40 mouse cellular contexts compared by ENCODE assay signal in the genomic region with DNA sequence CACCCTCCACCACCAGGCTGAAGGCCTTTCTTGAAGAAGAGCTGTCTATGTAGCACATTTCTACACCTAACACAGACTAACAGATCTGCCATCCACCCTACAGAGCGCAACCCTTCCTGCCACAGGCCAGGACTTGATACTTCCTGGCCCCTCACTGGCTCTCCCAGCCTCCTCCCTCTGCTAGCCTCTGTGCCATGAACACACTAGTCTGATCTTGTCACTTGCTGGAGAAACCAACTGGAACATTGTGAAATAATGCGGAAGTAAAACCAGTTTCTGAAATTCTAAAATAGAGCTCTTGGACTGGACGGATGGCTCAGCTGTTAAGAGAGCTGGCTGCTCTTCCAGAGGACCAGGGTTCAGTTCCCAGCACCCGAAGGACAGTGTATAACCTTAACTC. TPM values are rescaled to one million over a fixed set of nuclear protein-coding genes. Genes with fewer than 3 reads are reported as not detected.
A peak's percentile ranks its signal among the peaks of the same experiment; 100 is the strongest.
DNase-seq lines count a peak whose midpoint lies in the region; ATAC-seq and TF ChIP-seq lines count a peak whose summit lies in the region.
"Had no signal": no experiment of that assay in that cellular context is flagged by ENCODE, and none has a peak within 500 bp of the region (broad histone marks: within the 10 kb centered on the region; RNA-seq: fewer than 3 reads in every experiment).

No protein-coding gene starts in this region.

- H3K27ac ChIP-seq in macrophage: peak overlapping the region; percentile 29
- H3K27ac ChIP-seq in stomach, postnatal 0 days (replicated peaks): peak overlapping the region; percentile 69; the same call in 1 of the 2 replicates
- H3K27ac ChIP-seq in forebrain, embryonic 13.5 days: no peak overlapping the region
- H3K27ac ChIP-seq: embryonic facial prominence, embryonic 13.5 days; forebrain, embryonic 12.5 days; heart, adult 2 months; hindbrain, embryonic 14.5 days; limb, embryonic 12.5 days; liver, embryonic 12.5 days; midbrain, embryonic 12.5 days; neural tube, embryonic 15.5 days; stomach, embryonic 15.5 days had no signal

- DNase-seq in urinary bladder, postnatal 14 days (ENCODE audit: low spot score): peak; percentile 25
- DNase-seq in urinary bladder, adult 2 months (ENCODE audit: low spot score): no peak
- DNase-seq in stomach, postnatal 0 days (ENCODE audit: low spot score): no peak
- no peak for DNase-seq in yolk sac, embryonic 10.5 days (ENCODE audit: low spot score)
- no peak for DNase-seq in lung, adult 2 months
- DNase-seq: adrenal gland, postnatal 10 days; cerebellum, adult 8-10 months; cerebellum, postnatal 36 days; embryo, embryonic 11 days; gastrocnemius, postnatal 10 days; heart, adult 2 months; kidney, postnatal 14 days; liver, postnatal 0 days; retina, postnatal 1 day; right cerebral cortex, postnatal 14 days; thymus, adult 18-20 months; thymus, postnatal 25 days had no signal

- no peak overlapping the region for H3K9ac ChIP-seq in stomach, postnatal 0 days (ENCODE audit: low read length)
- H3K9ac ChIP-seq in forebrain, embryonic 13.5 days: no peak overlapping the region
- H3K9ac ChIP-seq: embryonic facial prominence, embryonic 13.5 days; forebrain, embryonic 12.5 days; heart, embryonic 12.5 days; hindbrain, embryonic 14.5 days; limb, embryonic 12.5 days; liver, embryonic 12.5 days; liver, postnatal 0 days; midbrain, embryonic 12.5 days; neural tube, embryonic 15.5 days; stomach, embryonic 15.5 days had no signal

- no peak overlapping the region for H3K4me2 ChIP-seq in stomach, postnatal 0 days (replicated peaks; ENCODE audit: low read depth)
- H3K4me2 ChIP-seq in forebrain, embryonic 13.5 days: no peak overlapping the region
- H3K4me2 ChIP-seq: embryonic facial prominence, embryonic 13.5 days; forebrain, embryonic 12.5 days; heart, embryonic 12.5 days; hindbrain, embryonic 14.5 days; limb, embryonic 12.5 days; liver, embryonic 12.5 days; midbrain, embryonic 12.5 days; neural tube, embryonic 15.5 days; stomach, embryonic 15.5 days had no signal

- WGBS in macrophage (ENCODE audit: missing documents): 42% methylated on average over 4 of the region's 4 CpGs
- 73% methylated on average over 4 of the region's 4 CpGs for WGBS in stomach, postnatal 0 days
- WGBS in forebrain, embryonic 13.5 days: 94% methylated on average over 4 of the region's 4 CpGs
- WGBS in lung, adult 2 months: 85% methylated on average over 4 of the region's 4 CpGs

- H3K9me3 ChIP-seq in stomach, postnatal 0 days (ENCODE audit: control insufficient read depth, low read length): no peaks in the 10 kb centered on the region
- no peaks in the 10 kb centered on the region for H3K9me3 ChIP-seq in forebrain, embryonic 13.5 days (replicated peaks)
- H3K9me3 ChIP-seq: embryonic facial prominence, embryonic 13.5 days; forebrain, embryonic 12.5 days; G1E; limb, embryonic 12.5 days; liver, embryonic 12.5 days; midbrain, embryonic 12.5 days; neural tube, embryonic 15.5 days; stomach, embryonic 15.5 days had no signal

- H3K79me2 ChIP-seq in macrophage (ENCODE audit: inconsistent target): no peaks in the 10 kb centered on the region

- H3K4me1 ChIP-seq in stomach, postnatal 0 days (replicated peaks; ENCODE audit: control insufficient read depth, insufficient read depth): no peaks in the 10 kb centered on the region
- no peaks in the 10 kb centered on the region for H3K4me1 ChIP-seq in forebrain, embryonic 13.5 days
- H3K4me1 ChIP-seq in lung, adult 2 months (ENCODE audit: control insufficient read depth, insufficient read depth, low read length): no peaks in the 10 kb centered on the region
- H3K4me1 ChIP-seq: forebrain, embryonic 12.5 days; heart, embryonic 12.5 days; limb, embryonic 12.5 days; midbrain, embryonic 12.5 days; neural tube, embryonic 15.5 days; stomach, embryonic 15.5 days had no signal

- H3K4me3 ChIP-seq in macrophage (ENCODE audit: inconsistent target): no peak overlapping the region
- no peak overlapping the region for H3K4me3 ChIP-seq in stomach, postnatal 0 days (ENCODE audit: low read depth, low read length)
- H3K4me3 ChIP-seq in forebrain, embryonic 13.5 days: no peak overlapping the region
- H3K4me3 ChIP-seq in lung, adult 2 months (replicated peaks; ENCODE audit: extremely low read depth, low read depth, low read length): no peak overlapping the region
- H3K4me3 ChIP-seq: embryonic facial prominence, embryonic 13.5 days; erythroblast, embryonic 14.5 days; forebrain, embryonic 12.5 days; heart, adult 2 months; heart, embryonic 12.5 days; limb, embryonic 12.5 days; liver, embryonic 12.5 days; megakaryocyte, embryonic 14.5 days; midbrain, embryonic 12.5 days; neural tube, embryonic 15.5 days; stomach, embryonic 15.5 days had no signal

- TF ChIP-seq CTCF in stomach, postnatal 0 days (IDR thresholded peaks at IDR 0.05; ENCODE audit: low read depth): no peak
- TF ChIP-seq CTCF in lung, adult 2 months (IDR thresholded peaks at IDR 0.05; ENCODE audit: insufficient read depth, low read length): no peak

- H3K36me3 ChIP-seq in macrophage (ENCODE audit: inconsistent target): 0 out of 2 replicates have a peak, but pooled peaks cover 6% of the 10 kb centered on the region
- H3K36me3 ChIP-seq in stomach, postnatal 0 days (ENCODE audit: control insufficient read depth, insufficient read depth, low read length): no peaks in the 10 kb centered on the region
- peaks cover 16% of the 10 kb centered on the region for H3K36me3 ChIP-seq in forebrain, embryonic 13.5 days (ENCODE audit: poor library complexity, severe bottlenecking)
- H3K36me3 ChIP-seq: stomach, embryonic 15.5 days had no signal

- ATAC-seq in common myeloid progenitor, adult 5-6 weeks (replicated peaks; ENCODE audit: low read depth, poor library complexity, severe bottlenecking): 0 out of 2 replicates have a peak, but pooled peaks have one; percentile 39
- ATAC-seq in stomach, postnatal 0 days (ENCODE audit: low FRiP score, low TSS enrichment): 0 out of 2 replicates have a peak, but pooled peaks have one; percentile 29
- no peak for ATAC-seq in forebrain, embryonic 13.5 days
- ATAC-seq: intestine, postnatal 0 days; liver, embryonic 12.5 days; liver, postnatal 0 days; lung, postnatal 0 days; Patski had no signal

- H3K27me3 ChIP-seq in stomach, postnatal 0 days (ENCODE audit: control insufficient read depth, insufficient read depth, low read length): no peaks in the 10 kb centered on the region
- H3K27me3 ChIP-seq in forebrain, embryonic 13.5 days: no peaks in the 10 kb centered on the region; the same call in 1 of the 2 replicates
- H3K27me3 ChIP-seq: embryonic facial prominence, embryonic 13.5 days; forebrain, embryonic 12.5 days; heart, embryonic 12.5 days; limb, embryonic 12.5 days; midbrain, embryonic 12.5 days; neural tube, embryonic 15.5 days; Patski; stomach, embryonic 15.5 days had no signal

- no peak for TF ChIP-seq POLR2A in lung, adult 2 months (IDR thresholded peaks at IDR 0.05; ENCODE audit: borderline replicate concordance, extremely low read depth, low read depth, low read length)

- TF ChIP-seq EP300 in stomach, postnatal 0 days (optimal IDR thresholded peaks at IDR 0.05): no peak

RNA-seq across cellular contexts. Expression of gene Ankdd1a, which starts 27.1 kb away (rescaled TPM):
- polyA plus RNA-seq in urinary bladder, adult 2 months (2012; rRNA removed): 21.8 and 33.9 TPM in 2 replicates
- not detected in 2 replicates for total RNA-seq in common myeloid progenitor, adult 5-6 weeks (2017)
- total RNA-seq in macrophage (2018; cell fraction: chromatin; rRNA removed): 10 to 100 TPM in 10 of 26 experiments, 1 to 10 TPM in 16; 2.1 to 25.4 (median 7.0) TPM
- under 1 TPM in 16 of 26 experiments, not detected in 10; 0.07 to 0.44 (median 0.15) TPM for total RNA-seq in macrophage (2018; cell fraction: cytosol; rRNA removed)
- 10 to 100 TPM in 2 of 26 experiments, 1 to 10 TPM in 21, under 1 TPM in 3; 0.52 to 18.4 (median 2.1) TPM for total RNA-seq in macrophage (2018; cell fraction: nucleus; rRNA removed)
- polyA plus RNA-seq in macrophage (2018): 0.13 TPM in 1 of 3 replicates, not detected in the others
- polyA plus RNA-seq in stomach, postnatal 0 days (2015; fragmentation: Nextera tagmentation; extraction: Ambion mirVana): 0.18 and 0.35 TPM in 2 replicates
- 0.14 TPM in 1 of 2 replicates, not detected in the other for polyA plus RNA-seq in forebrain, embryonic 13.5 days (2015; fragmentation: Nextera tagmentation; extraction: Ambion mirVana)
- 0.17 and 0.59 TPM in 2 replicates for polyA plus RNA-seq in lung, adult 2 months (2012; rRNA removed)
- total RNA-seq: gastrocnemius, postnatal 10 days; heart, adult 2 months; hematopoietic stem cell, adult 5-6 weeks had no signal
- polyA plus RNA-seq: C2C12; embryonic facial prominence, embryonic 13.5 days; erythroblast, embryonic 14.5 days; G1E; heart, adult 2 months; heart, embryonic 12.5 days; heart, postnatal 0 days; intestine, postnatal 0 days; kidney, embryonic 14.5 days; limb, embryonic 12.5 days; liver, embryonic 12.5 days; liver, postnatal 0 days; lung, postnatal 0 days; Patski; small intestine, adult 2 months had no signal

RNA-seq across cellular contexts. Expression of gene Spg21, which starts 32.1 kb away (rescaled TPM):
- polyA plus RNA-seq in urinary bladder, adult 2 months (2012; rRNA removed): 42.6 and 46.8 TPM in 2 replicates
- 39.9 and 42.2 TPM in 2 replicates for total RNA-seq in common myeloid progenitor, adult 5-6 weeks (2017)
- 10 to 100 TPM; 22.0 to 73.7 (median 38.7) TPM for total RNA-seq in macrophage (2018; cell fraction: chromatin; rRNA removed)
- total RNA-seq in macrophage (2018; cell fraction: cytosol; rRNA removed): 100 to 1,000 TPM in 6 of 26 experiments, 10 to 100 TPM in 20; 67.5 to 111 (median 85.0) TPM
- total RNA-seq in macrophage (2018; cell fraction: nucleus; rRNA removed): 10 to 100 TPM; 28.6 to 84.3 (median 40.6) TPM
- 71.6 to 105 TPM (median 71.6 TPM) in 3 replicates for polyA plus RNA-seq in macrophage (2018)
- polyA plus RNA-seq in stomach, postnatal 0 days (2015; fragmentation: Nextera tagmentation; extraction: Ambion mirVana): 62.3 and 67.7 TPM in 2 replicates
- polyA plus RNA-seq in forebrain, embryonic 13.5 days (2015; fragmentation: Nextera tagmentation; extraction: Ambion mirVana): 129 and 134 TPM in 2 replicates
- polyA plus RNA-seq in lung, adult 2 months (2012; rRNA removed): 21.9 and 27.8 TPM in 2 replicates

RNA-seq across cellular contexts. Expression of gene Mtfmt, which starts 57.3 kb away (rescaled TPM):
- polyA plus RNA-seq in urinary bladder, adult 2 months (2012; rRNA removed): 19.2 and 21.9 TPM in 2 replicates
- 19.2 and 21.0 TPM in 2 replicates for total RNA-seq in common myeloid progenitor, adult 5-6 weeks (2017)
- 10 to 100 TPM in 22 of 26 experiments, 1 to 10 TPM in 4; 6.0 to 59.9 (median 31.3) TPM for total RNA-seq in macrophage (2018; cell fraction: chromatin; rRNA removed)
- 1 to 10 TPM; 1.9 to 8.5 (median 6.6) TPM for total RNA-seq in macrophage (2018; cell fraction: cytosol; rRNA removed)
- 10 to 100 TPM in 21 of 26 experiments, 1 to 10 TPM in 5; 2.8 to 52.4 (median 20.6) TPM for total RNA-seq in macrophage (2018; cell fraction: nucleus; rRNA removed)
- polyA plus RNA-seq in macrophage (2018): 7.1 to 8.2 TPM (median 7.4 TPM) in 3 replicates
- polyA plus RNA-seq in stomach, postnatal 0 days (2015; fragmentation: Nextera tagmentation; extraction: Ambion mirVana): 11.5 and 12.4 TPM in 2 replicates
- polyA plus RNA-seq in forebrain, embryonic 13.5 days (2015; fragmentation: Nextera tagmentation; extraction: Ambion mirVana): 20.9 and 21.2 TPM in 2 replicates
- 5.0 and 7.5 TPM in 2 replicates for polyA plus RNA-seq in lung, adult 2 months (2012; rRNA removed)

Comparison
In these comparisons a context has a peak if more than half of its experiments do, and no peak if none do; other contexts are left out.
1. RNA of gene Ankdd1a, which starts 27.1 kb away (polyA plus RNA-seq): 21.8 to 33.9 TPM in urinary bladder, adult 2 months; 0.17 to 0.59 TPM in lung, adult 2 months, 0.18 to 0.35 TPM in stomach, postnatal 0 days, 0.13 TPM in macrophage and 0.14 TPM in forebrain, embryonic 13.5 days; every median in the first group is over 10 times any median in the second.